Mouse (Mus musculus) CH12.LX (cell line): ENCODE measurements around the gene Lamb2. TPM values are rescaled to one million over a fixed set of nuclear protein-coding genes. Genes with fewer than 3 reads are reported as not detected.

Experiments used
- DNase-seq: peaks from one replicate; pipeline ENCODE4 v3.0.0-alpha.2; 2013; ENCODE audit errors: extremely low read depth
- H3K27ac ChIP-seq: 2 replicates; pipeline ENCODE4 v1.5.1; 2012; ENCODE audit warnings: low read depth, mild to moderate bottlenecking, control low read depth, moderate library complexity; ENCODE audit not compliant: insufficient read depth
- H3K27me3 ChIP-seq: replicated peaks from 2 replicates; pipeline ENCODE3; 2012; ENCODE audit warnings: inconsistent platforms
- H3K36me3 ChIP-seq, 2 experiments: replicated peaks in 1 of 2; 2 replicates each; pipeline versions ENCODE3 to v1.6.1; 2012; ENCODE audit warnings: inconsistent platforms in 1 of 2, low read length in 1 of 2, mild to moderate bottlenecking in 1 of 2, mixed read lengths in 1 of 2, moderate library complexity in 1 of 2; ENCODE audit not compliant: control insufficient read depth in 1 of 2, insufficient read depth in 1 of 2
- H3K4me1 ChIP-seq, 2 experiments: 2 replicates each; pipeline ENCODE4 v1.6.1; 2012; ENCODE audit warnings: inconsistent platforms in 1 of 2, moderate library complexity in 1 of 2; ENCODE audit not compliant: insufficient read depth in 2 of 2, control insufficient read depth in 1 of 2
- H3K4me2 ChIP-seq: 2 replicates; pipeline ENCODE4 v1.6.1; 2012; ENCODE audit warnings: low read depth, mild to moderate bottlenecking, control low read depth; ENCODE audit not compliant: poor library complexity, insufficient read depth, severe bottlenecking
- H3K4me3 ChIP-seq, 3 experiments: fragments of 150-350 bp in 1 of 3; sonication (generic) in 1 of 3; replicated peaks in 1 of 3; 2 replicates each; pipeline versions ENCODE3 to v1.5.1; 2011 to 2012; ENCODE audit warnings: low read depth in 2 of 3, low read length in 2 of 3, mild to moderate bottlenecking in 2 of 3, moderate library complexity in 2 of 3, control low read depth in 1 of 3, improper control_type of control experiment in 1 of 3, inconsistent platforms in 1 of 3, mixed read lengths in 1 of 3; ENCODE audit not compliant: poor library complexity in 1 of 3
- H3K79me2 ChIP-seq: replicated peaks from 2 replicates; pipeline ENCODE4 v1.6.1; 2012; ENCODE audit warnings: mild to moderate bottlenecking, moderate library complexity; ENCODE audit not compliant: control insufficient read depth, poor library complexity, insufficient read depth, severe bottlenecking; ENCODE audit errors: extremely low read depth
- H3K9ac ChIP-seq: 2 replicates; pipeline ENCODE4 v1.6.1; 2012; ENCODE audit warnings: low read depth, mild to moderate bottlenecking, control low read depth, moderate library complexity; ENCODE audit not compliant: insufficient read depth
- H3K9me3 ChIP-seq: replicated peaks from 2 replicates; pipeline ENCODE3; 2012; ENCODE audit warnings: low read length, inconsistent platforms, mixed read lengths
- BHLHE40 ChIP-seq: IDR thresholded peaks from 2 replicates; pipeline ENCODE4 v1.6.1; 2011; ENCODE audit warnings: mild to moderate bottlenecking, low read depth, low read length, improper control_type of control experiment
- CHD1 ChIP-seq: IDR thresholded peaks from 2 replicates; pipeline ENCODE4 v1.6.1; 2012; ENCODE audit warnings: low read depth, low read length, improper control_type of control experiment, inconsistent platforms
- CHD2 ChIP-seq: IDR thresholded peaks from 2 replicates; pipeline ENCODE4 v1.6.1; 2011; ENCODE audit warnings: low read length, improper control_type of control experiment
- CTCF ChIP-seq, 2 experiments: IDR thresholded peaks in 1 of 2; conservative IDR thresholded peaks in 1 of 2; 2 replicates each; pipeline ENCODE4 v1.5.1; 2011 to 2012; ENCODE audit warnings: low read depth in 2 of 2, low read length in 2 of 2, improper control_type of control experiment in 1 of 2, inconsistent platforms in 1 of 2, mild to moderate bottlenecking in 1 of 2, moderate library complexity in 1 of 2
- E2F4 ChIP-seq: IDR thresholded peaks from 2 replicates; pipeline ENCODE4 v1.6.1; 2011; ENCODE audit warnings: low read depth, low read length, improper control_type of control experiment; ENCODE audit not compliant: insufficient replicate concordance
- ELF1 ChIP-seq: IDR thresholded peaks from 2 replicates; pipeline ENCODE4 v1.6.1; 2014; ENCODE audit warnings: low read depth, mild to moderate bottlenecking, inconsistent platforms, low read length, improper control_type of control experiment
- EP300 ChIP-seq: IDR thresholded peaks from 2 replicates; pipeline ENCODE4 v1.6.1; 2011; ENCODE audit warnings: low read length, improper control_type of control experiment
- ETS1 ChIP-seq: conservative IDR thresholded peaks from 2 replicates; pipeline ENCODE4 v1.6.1; 2012; ENCODE audit warnings: low read depth, mild to moderate bottlenecking, inconsistent platforms, low read length, improper control_type of control experiment, moderate library complexity
- GABPA ChIP-seq: IDR thresholded peaks from 2 replicates; pipeline ENCODE4 v1.6.1; 2012; ENCODE audit warnings: low read depth, low read length, improper control_type of control experiment, inconsistent platforms; ENCODE audit not compliant: insufficient replicate concordance
- HCFC1 ChIP-seq: IDR thresholded peaks from 2 replicates; pipeline ENCODE4 v1.6.1; 2012; ENCODE audit warnings: low read depth, mild to moderate bottlenecking, inconsistent platforms, low read length, improper control_type of control experiment
- IRF4 ChIP-seq: IDR thresholded peaks from 2 replicates; pipeline ENCODE4 v1.6.1; 2014; ENCODE audit warnings: low read depth, mild to moderate bottlenecking, inconsistent platforms, low read length, improper control_type of control experiment
- JUN ChIP-seq: IDR thresholded peaks from 2 replicates; pipeline ENCODE4 v1.6.1; 2011; ENCODE audit warnings: low read depth, mild to moderate bottlenecking, low read length, improper control_type of control experiment, moderate library complexity; ENCODE audit not compliant: insufficient read depth
- JUND ChIP-seq: conservative IDR thresholded peaks from 2 replicates; pipeline ENCODE4 v1.6.1; 2011; ENCODE audit warnings: low read depth, low read length, improper control_type of control experiment
- KAT2A ChIP-seq: IDR thresholded peaks from 2 replicates; pipeline ENCODE4 v1.6.1; 2012; ENCODE audit warnings: low read length, improper control_type of control experiment, inconsistent platforms; ENCODE audit not compliant: insufficient replicate concordance
- MAFK ChIP-seq: IDR thresholded peaks from 2 replicates; pipeline ENCODE4 v1.6.1; 2011; ENCODE audit warnings: low read length, improper control_type of control experiment; ENCODE audit not compliant: insufficient replicate concordance
- MAX ChIP-seq: IDR thresholded peaks from 2 replicates; pipeline ENCODE4 v1.6.1; 2011; ENCODE audit warnings: low read length, improper control_type of control experiment
- MAZ ChIP-seq: IDR thresholded peaks from 2 replicates; pipeline ENCODE4 v1.6.1; 2012; ENCODE audit warnings: low read depth, mild to moderate bottlenecking, inconsistent platforms, low read length, improper control_type of control experiment, moderate library complexity
- MEF2A ChIP-seq: IDR thresholded peaks from 2 replicates; pipeline ENCODE4 v1.6.1; 2014; ENCODE audit warnings: low read depth, mild to moderate bottlenecking, inconsistent platforms, low read length, improper control_type of control experiment, borderline replicate concordance
- MXI1 ChIP-seq: IDR thresholded peaks from 2 replicates; pipeline ENCODE4 v1.6.1; 2011; ENCODE audit warnings: mild to moderate bottlenecking, low read depth, low read length, improper control_type of control experiment
- MYC ChIP-seq: IDR thresholded peaks from 2 replicates; pipeline ENCODE4 v1.6.1; 2011; ENCODE audit warnings: low read depth, mild to moderate bottlenecking, improper control_type of control experiment, low read length
- NELFE ChIP-seq: IDR thresholded peaks from 2 replicates; pipeline ENCODE4 v1.6.1; 2011; ENCODE audit warnings: low read depth, low read length, improper control_type of control experiment
- NRF1 ChIP-seq: IDR thresholded peaks from 2 replicates; pipeline ENCODE4 v1.6.1; 2014; ENCODE audit warnings: low read depth, mild to moderate bottlenecking, inconsistent platforms, low read length, improper control_type of control experiment, moderate library complexity
- PAX5 ChIP-seq: IDR thresholded peaks from 2 replicates; pipeline ENCODE4 v1.6.1; 2012; ENCODE audit warnings: low read length, inconsistent platforms, mixed read lengths
- POLR2A ChIP-seq: IDR thresholded peaks from 2 replicates; pipeline ENCODE4 v1.6.1; 2011; ENCODE audit warnings: low read depth, mild to moderate bottlenecking, improper control_type of control experiment, low read length
- POLR2AphosphoS2 ChIP-seq: IDR thresholded peaks from 2 replicates; pipeline ENCODE4 v1.6.1; 2011; ENCODE audit warnings: low read depth, low read length, improper control_type of control experiment
- RAD21 ChIP-seq: IDR thresholded peaks from 2 replicates; pipeline ENCODE4 v1.6.1; 2011; ENCODE audit warnings: low read depth, mild to moderate bottlenecking, low read length, improper control_type of control experiment, moderate library complexity
- RCOR1 ChIP-seq: conservative IDR thresholded peaks from 2 replicates; pipeline ENCODE4 v1.6.1; 2012; ENCODE audit warnings: low read depth, mild to moderate bottlenecking, inconsistent platforms, low read length, improper control_type of control experiment
- SIN3A ChIP-seq: IDR thresholded peaks from 2 replicates; pipeline ENCODE4 v1.6.1; 2012; ENCODE audit warnings: low read length, improper control_type of control experiment, inconsistent platforms
- SMC3 ChIP-seq: IDR thresholded peaks from 2 replicates; pipeline ENCODE4 v1.6.1; 2011; ENCODE audit warnings: low read depth, low read length, improper control_type of control experiment
- TBP ChIP-seq: conservative IDR thresholded peaks from 2 replicates; pipeline ENCODE4 v1.6.1; 2011; ENCODE audit warnings: low read depth, low read length, improper control_type of control experiment
- TCF12 ChIP-seq: IDR thresholded peaks from 2 replicates; pipeline ENCODE4 v1.6.1; 2014; ENCODE audit warnings: low read depth, mild to moderate bottlenecking, inconsistent platforms, low read length, improper control_type of control experiment
- UBTF ChIP-seq: IDR thresholded peaks from 2 replicates; pipeline ENCODE4 v1.6.1; 2012; ENCODE audit warnings: low read depth, mild to moderate bottlenecking, inconsistent platforms, low read length, improper control_type of control experiment, moderate library complexity
- USF1 ChIP-seq: IDR thresholded peaks from 2 replicates; pipeline ENCODE4 v1.6.1; 2014; ENCODE audit warnings: low read depth, mild to moderate bottlenecking, inconsistent platforms, low read length, improper control_type of control experiment
- USF2 ChIP-seq: conservative IDR thresholded peaks from 2 replicates; pipeline ENCODE4 v1.6.1; 2011; ENCODE audit warnings: low read depth, low read length, improper control_type of control experiment
- ZC3H11A ChIP-seq: IDR thresholded peaks from 2 replicates; pipeline ENCODE4 v1.6.1; 2012; ENCODE audit warnings: low read depth, mild to moderate bottlenecking, inconsistent platforms, low read length, improper control_type of control experiment
- ZKSCAN1 ChIP-seq: IDR thresholded peaks from 2 replicates; pipeline ENCODE4 v1.6.1; 2012; ENCODE audit warnings: low read depth, inconsistent platforms, low read length, improper control_type of control experiment, borderline replicate concordance
- ZMIZ1 ChIP-seq: IDR thresholded peaks from 2 replicates; pipeline ENCODE4 v1.6.1; 2012; ENCODE audit warnings: low read depth, mild to moderate bottlenecking, inconsistent platforms, low read length, improper control_type of control experiment
- ZNF384 ChIP-seq: IDR thresholded peaks from 2 replicates; pipeline ENCODE4 v1.6.1; 2012; ENCODE audit warnings: low read depth, low read length, improper control_type of control experiment, inconsistent platforms
- dilution Hi-C: fragments of 300-500 bp; cut with MboI; formaldehyde crosslinking; loops from 2 replicates; pipeline ENCODE4 v1.14.3; 2020; ENCODE audit warnings: low sequenced_read_pairs; ENCODE audit not compliant: extremely low pct_unique_long_range_greater_than_20kb, extremely low pct_ligation_motif_present
- in situ Hi-C: fragments of 300-500 bp; cut with MboI; formaldehyde crosslinking; loops from 3 replicates; pipeline ENCODE4 v1.14.3; 2019; ENCODE audit warnings: low sequenced_read_pairs, low pct_ligation_motif_present, low pct_unique_long_range_greater_than_20kb, mixed read lengths
- polyA plus RNA-seq: library from polyadenylated mRNA; unstranded; fragments of >175 nt; gene quantifications from 2 replicates; pipeline ENCODE4 v1.2.1, GENCODE M21; 2012; ENCODE audit warnings: low read depth; ENCODE audit not compliant: insufficient read length
- total RNA-seq, 2 experiments: library from RNA; depleted of rRNA; stranded (reverse); fragments of 300-350 nt in 1 of 2; fragments of >200 nt in 1 of 2; gene quantifications; 2 replicates each; pipeline ENCODE4 v1.2.3; 2012 to 2014

Gene Lamb2
- total and polyA plus RNA-seq, 3 experiments: 0.17 to 0.89 TPM; not detected in 1

DNA sequence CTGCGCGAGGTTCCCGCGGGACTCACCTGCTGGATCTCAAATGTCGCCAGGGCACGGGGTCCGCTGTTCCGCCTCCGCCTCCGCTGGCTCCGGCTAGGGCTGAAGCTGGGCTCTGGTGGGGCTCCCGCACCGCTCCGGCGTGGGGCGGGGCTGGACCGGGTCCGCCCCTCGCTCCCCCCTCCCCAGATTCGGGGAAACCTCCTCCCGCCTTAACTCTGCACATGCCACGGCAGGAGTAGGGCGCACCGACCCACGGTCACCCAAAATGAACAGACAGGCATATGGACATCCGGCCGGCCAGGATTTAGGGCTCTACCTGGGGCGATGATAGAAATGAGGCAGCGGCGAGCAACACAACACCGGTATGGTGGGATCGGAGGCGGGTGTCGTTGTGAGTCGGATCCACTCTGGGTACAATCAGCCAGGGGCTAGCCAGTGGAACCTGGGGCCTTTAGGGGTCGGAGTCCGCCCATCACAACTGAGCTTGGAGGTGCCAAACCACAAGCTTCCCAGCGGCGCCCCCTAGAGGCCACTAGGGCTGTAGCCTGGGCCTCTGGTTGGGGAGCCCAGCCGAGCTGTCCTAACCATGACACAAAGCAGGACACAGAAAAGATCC is 27.1 kb upstream of the Lamb2 start:
- in situ Hi-C loops: no loop called here
- peaks cover 0 to 13% of the 10 kb centered on the region in 2 experiments; a peak in 3 of 4 replicates for H3K4me1 ChIP-seq
- H3K27ac ChIP-seq: no peak overlapping the region
- peak overlapping the region; percentile 84 for H3K9ac ChIP-seq
- no peaks in the 10 kb centered on the region for H3K9me3 ChIP-seq
- H3K4me2 ChIP-seq: peak overlapping the region; percentile 84
- TF ChIP-seq RCOR1: no peak
- TF ChIP-seq MAFK: no peak
- no peak for TF ChIP-seq E2F4
- TF ChIP-seq MEF2A: no peak
- no peak for TF ChIP-seq ZKSCAN1
- no peak for TF ChIP-seq ZNF384
- no peak for TF ChIP-seq NRF1
- TF ChIP-seq NELFE: no peak
- TF ChIP-seq TBP: 0 out of 2 replicates have a peak, but pooled peaks have one; percentile 40
- no peak for TF ChIP-seq EP300
- no peak for TF ChIP-seq POLR2A
- TF ChIP-seq USF1: no peak
- TF ChIP-seq MAZ: 0 out of 2 replicates have a peak, but pooled peaks have one; percentile 19
- no peak for TF ChIP-seq ZMIZ1
- TF ChIP-seq RAD21: peak; percentile 52
- no peak for TF ChIP-seq PAX5
- TF ChIP-seq UBTF: no peak
- TF ChIP-seq CHD1: no peak
- TF ChIP-seq MYC: no peak
- no peak for TF ChIP-seq CHD2
- TF ChIP-seq HCFC1: no peak
- TF ChIP-seq MXI1: no peak
- no peak for TF ChIP-seq KAT2A
- no peak for TF ChIP-seq SIN3A
- TF ChIP-seq USF2: no peak
- no peak for TF ChIP-seq GABPA
- no peak for TF ChIP-seq ETS1
- no peak for TF ChIP-seq TCF12
- TF ChIP-seq MAX: no peak
- no peak for TF ChIP-seq JUND
- no peak for TF ChIP-seq JUN
- TF ChIP-seq SMC3: peak; percentile 40
- TF ChIP-seq POLR2AphosphoS2: no peak
- no peak for TF ChIP-seq ELF1
- no peak for TF ChIP-seq ZC3H11A
- 0 out of 2 replicates have a peak, but pooled peaks have one; percentile 5 for TF ChIP-seq BHLHE40
- peak; percentile 50 to 84 for TF ChIP-seq CTCF (conservative IDR thresholded peaks at IDR 0.05 in 1 of 2, IDR thresholded peaks at IDR 0.05 in 1 of 2; ENCODE audit: low read depth in 2 of 2, low read length in 2 of 2)
- no peak for TF ChIP-seq IRF4
- H3K27me3 ChIP-seq: peaks cover 9% of the 10 kb centered on the region
- no peaks in the 10 kb centered on the region for H3K36me3 ChIP-seq
- dilution Hi-C loops: no loop called here
- DNase-seq: peak; percentile 86
- peak overlapping the region; percentile 49 to 82 (median 55) for H3K4me3 ChIP-seq
- H3K79me2 ChIP-seq: no peaks in the 10 kb centered on the region
